12 mouse cellular contexts compared by ENCODE assay signal in the genomic region with DNA sequence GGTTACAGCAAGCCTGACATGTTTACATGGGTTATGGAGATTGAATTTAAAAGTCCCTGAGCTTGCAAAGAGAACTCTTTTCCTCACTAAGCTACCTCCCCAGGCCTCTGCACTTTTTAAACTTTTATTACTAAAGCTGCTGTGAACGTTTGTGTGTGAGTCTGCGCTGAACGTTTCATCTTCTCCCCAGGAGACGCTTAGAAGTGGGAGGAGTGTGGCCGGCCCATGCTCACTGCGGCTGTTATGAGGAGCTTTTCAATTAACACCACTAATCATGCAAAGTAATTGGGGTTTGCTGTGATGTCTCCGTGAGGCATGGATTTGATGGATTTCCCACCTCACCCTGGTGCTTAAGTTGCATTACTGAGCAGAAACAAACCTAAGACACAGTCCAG. TPM values are rescaled to one million over a fixed set of nuclear protein-coding genes. Genes with fewer than 3 reads are reported as not detected.
DNase-seq lines count a peak whose midpoint lies in the region; ATAC-seq and TF ChIP-seq lines count a peak whose summit lies in the region.
"Had no signal": no experiment of that assay in that cellular context is flagged by ENCODE, and none has a peak within 500 bp of the region (broad histone marks: within the 10 kb centered on the region; RNA-seq: fewer than 3 reads in every experiment).

No protein-coding gene starts in this region.

- no peak overlapping the region for H3K4me3 ChIP-seq in heart, embryonic 16.5 days (ENCODE audit: low read length)
- no peak overlapping the region for H3K4me3 ChIP-seq in heart, adult 2 months
- peak overlapping the region; percentile 31 for H3K4me3 ChIP-seq in limb, embryonic 12.5 days (replicated peaks)
- H3K4me3 ChIP-seq: myocyte had no signal

- no peak for DNase-seq in heart, adult 2 months
- peak; percentile 27 for DNase-seq in retina, postnatal 1 day
- no peak for DNase-seq in retina, embryonic 14.5 days (ENCODE audit: low spot score)
- DNase-seq in gastrocnemius, postnatal 14 days: no peak
- no peak for DNase-seq in thymus, postnatal 36 days
- no peak for DNase-seq in cerebellum, adult 9-10 months
- DNase-seq: adrenal gland, adult 2 months had no signal

- TF ChIP-seq EP300 in heart, adult 2 months (IDR thresholded peaks at IDR 0.05; ENCODE audit: insufficient read depth, low read depth, low read length): no peak

- intact Hi-C loops in heart, adult 2 months (cut with DNase I): no loop called here
- intact Hi-C loops in gastrocnemius, postnatal 14 days (cut with DNase I; ENCODE audit: low total_unique reads): no loop called here

- no peaks in the 10 kb centered on the region for H3K79me2 ChIP-seq in heart, adult 2 months (replicated peaks; ENCODE audit: control insufficient read depth, insufficient read depth, low read length)

- H3K9me3 ChIP-seq in heart, embryonic 16.5 days (replicated peaks; ENCODE audit: control insufficient read depth, low read length): no peaks in the 10 kb centered on the region; the same call in 1 of the 2 replicates
- no peaks in the 10 kb centered on the region for H3K9me3 ChIP-seq in limb, embryonic 12.5 days

- no peak for ATAC-seq in heart, embryonic 16.5 days (replicated peaks; ENCODE audit: extremely low read depth, insufficient read depth, low FRiP score)
- ATAC-seq in limb, embryonic 12.5 days (ENCODE audit: insufficient number of reproducible peaks, insufficient read depth, low FRiP score, low TSS enrichment, low read depth): peak; percentile 8; the same call in 1 of the 2 replicates

- TF ChIP-seq POLR2A in heart, adult 2 months (IDR thresholded peaks at IDR 0.05; ENCODE audit: insufficient read depth, low read depth, low read length): no peak

- no peak for TF ChIP-seq CTCF in heart, adult 2 months (IDR thresholded peaks at IDR 0.05)

- H3K4me1 ChIP-seq in heart, embryonic 16.5 days (ENCODE audit: control insufficient read depth, insufficient read depth, low read length): peaks cover 6% of the 10 kb centered on the region
- peaks cover 1% of the 10 kb centered on the region for H3K4me1 ChIP-seq in heart, adult 2 months (ENCODE audit: control insufficient read depth, insufficient read depth, low read length)
- peaks cover 12% of the 10 kb centered on the region for H3K4me1 ChIP-seq in limb, embryonic 12.5 days (replicated peaks)

- WGBS in heart, embryonic 16.5 days: 33% methylated on average over 7 of the region's 7 CpGs
- 40% methylated on average over 7 of the region's 7 CpGs for WGBS in heart, adult 2 months
- WGBS in limb, embryonic 12.5 days: 8% methylated on average over 7 of the region's 7 CpGs

- H3K36me3 ChIP-seq in heart, embryonic 16.5 days (ENCODE audit: control insufficient read depth, insufficient read depth): no peaks in the 10 kb centered on the region
- H3K36me3 ChIP-seq in heart, adult 2 months (ENCODE audit: control insufficient read depth, insufficient read depth, low read length): no peaks in the 10 kb centered on the region
- H3K36me3 ChIP-seq in limb, embryonic 12.5 days: no peaks in the 10 kb centered on the region

- H3K9ac ChIP-seq in heart, embryonic 16.5 days (ENCODE audit: low read length): no peak overlapping the region
- H3K9ac ChIP-seq in heart, adult 2 months (ENCODE audit: low read depth, low read length): no peak overlapping the region
- no peak overlapping the region for H3K9ac ChIP-seq in limb, embryonic 12.5 days (replicated peaks)

- peak overlapping the region; percentile 71 for H3K4me2 ChIP-seq in heart, embryonic 16.5 days (ENCODE audit: low read depth, low read length)
- peak overlapping the region; percentile 56 for H3K4me2 ChIP-seq in limb, embryonic 12.5 days

- H3K27ac ChIP-seq in heart, embryonic 16.5 days (ENCODE audit: low read length): no peak overlapping the region
- H3K27ac ChIP-seq in heart, adult 2 months: no peak overlapping the region
- H3K27ac ChIP-seq in limb, embryonic 12.5 days: no peak overlapping the region

- H3K27me3 ChIP-seq in heart, embryonic 16.5 days (ENCODE audit: control insufficient read depth, insufficient read depth, low read length): peaks cover 2% of the 10 kb centered on the region; the same call in 1 of the 2 replicates
- H3K27me3 ChIP-seq in heart, adult 2 months (ENCODE audit: control insufficient read depth, insufficient read depth, low read length): no peaks in the 10 kb centered on the region
- H3K27me3 ChIP-seq in limb, embryonic 12.5 days: peaks cover 5% of the 10 kb centered on the region; the same call in 1 of the 2 replicates

RNA-seq across cellular contexts. Expression of gene Svs1, which starts 22.5 kb away (rescaled TPM):
- polyA plus RNA-seq in heart, embryonic 16.5 days (2015; fragmentation: Nextera tagmentation; extraction: Ambion mirVana): not detected in 2 replicates
- not detected for total RNA-seq in heart, adult 2 months (2021)
- polyA plus RNA-seq in heart, adult 2 months (2012; rRNA removed): not detected in 2 replicates
- not detected in 2 replicates for polyA plus RNA-seq in limb, embryonic 12.5 days (2016; fragmentation: Nextera tagmentation; extraction: Ambion mirVana)
- total RNA-seq in gastrocnemius, postnatal 14 days (2021): not detected
- total RNA-seq: adrenal gland, adult 2 months; liver, adult 2 months had no signal
- polyA plus RNA-seq: adrenal gland, adult 2 months; liver, adult 2 months; myocyte; small intestine, adult 2 months had no signal

RNA-seq across cellular contexts. Expression of gene Gpnmb, which starts 27.2 kb away (rescaled TPM):
- polyA plus RNA-seq in heart, embryonic 16.5 days (2015; fragmentation: Nextera tagmentation; extraction: Ambion mirVana): 5.5 and 7.0 TPM in 2 replicates
- total RNA-seq in heart, adult 2 months (2021): 1 to 10 TPM in 1 of 2 experiments, under 1 TPM in 1; 0.84 to 1.3 TPM
- polyA plus RNA-seq in heart, adult 2 months (2012; rRNA removed): 2.4 and 4.9 TPM in 2 replicates
- 0.54 and 0.59 TPM in 2 replicates for polyA plus RNA-seq in limb, embryonic 12.5 days (2016; fragmentation: Nextera tagmentation; extraction: Ambion mirVana)
- 1 to 10 TPM in 1 of 2 experiments, under 1 TPM in 1; 0.78 to 1.2 TPM for total RNA-seq in gastrocnemius, postnatal 14 days (2021)

RNA-seq across cellular contexts. Expression of gene Doxl2, which starts 34.4 kb away (rescaled TPM):
- polyA plus RNA-seq in heart, embryonic 16.5 days (2015; fragmentation: Nextera tagmentation; extraction: Ambion mirVana): not detected in 2 replicates
- not detected for total RNA-seq in heart, adult 2 months (2021)
- not detected in 2 replicates for polyA plus RNA-seq in heart, adult 2 months (2012; rRNA removed)
- polyA plus RNA-seq in limb, embryonic 12.5 days (2016; fragmentation: Nextera tagmentation; extraction: Ambion mirVana): not detected in 2 replicates
- not detected for total RNA-seq in gastrocnemius, postnatal 14 days (2021)
- total RNA-seq: adrenal gland, adult 2 months; liver, adult 2 months had no signal
- polyA plus RNA-seq: adrenal gland, adult 2 months; liver, adult 2 months; myocyte; small intestine, adult 2 months had no signal
